ENCODE assay signal across 9 mouse cellular contexts in genomic region chr10:112272171-112272570, GRCm38 (mm10). TPM values are rescaled to one million over a fixed set of nuclear protein-coding genes. Genes with fewer than 3 reads are reported as not detected.
DNase-seq lines count a peak whose midpoint lies in the region; ATAC-seq lines count a peak whose summit lies in the region.
"Had no signal": no experiment of that assay in that cellular context is flagged by ENCODE, and none has a peak within 500 bp of the region (broad histone marks: within the 10 kb centered on the region; RNA-seq: fewer than 3 reads in every experiment).

No protein-coding gene starts in this region.

- H3K4me2 ChIP-seq in liver, embryonic 11.5 days: peak overlapping the region; percentile 57
- H3K4me2 ChIP-seq in forebrain, embryonic 11.5 days (ENCODE audit: low read depth, low read length, severe bottlenecking): peak overlapping the region; percentile 95
- peak overlapping the region; percentile 94 for H3K4me2 ChIP-seq in intestine, embryonic 15.5 days (replicated peaks)
- H3K4me2 ChIP-seq in neural tube, embryonic 12.5 days (replicated peaks): peak overlapping the region; percentile 87

- H3K36me3 ChIP-seq in liver, embryonic 11.5 days (ENCODE audit: control insufficient read depth, insufficient read depth, low read length): no peaks in the 10 kb centered on the region
- no peaks in the 10 kb centered on the region for H3K36me3 ChIP-seq in forebrain, embryonic 11.5 days (ENCODE audit: control insufficient read depth, insufficient read depth, low read length)
- no peaks in the 10 kb centered on the region for H3K36me3 ChIP-seq in intestine, embryonic 15.5 days
- H3K36me3 ChIP-seq in neural tube, embryonic 12.5 days: no peaks in the 10 kb centered on the region

- no peak for ATAC-seq in liver, embryonic 11.5 days (replicated peaks; ENCODE audit: low FRiP score)
- ATAC-seq in forebrain, embryonic 11.5 days (replicated peaks; ENCODE audit: low FRiP score): no peak
- ATAC-seq in intestine, embryonic 15.5 days: no peak
- ATAC-seq in neural tube, embryonic 12.5 days (ENCODE audit: low FRiP score, low read depth): no peak

- peak; percentile 35 for DNase-seq in liver, embryonic 11.5 days (ENCODE audit: low spot score)
- no peak for DNase-seq in liver
- DNase-seq in forebrain, embryonic 11.5 days (ENCODE audit: low spot score): no peak
- no peak for DNase-seq in right cerebral cortex, postnatal 25 days
- DNase-seq in layer of hippocampus, postnatal 14 days (ENCODE audit: low spot score in 2 of 2): no peak
- no peak for DNase-seq in frontal cortex, postnatal 14 days (ENCODE audit: low spot score in 2 of 2)

- WGBS in liver, embryonic 11.5 days: 8% methylated on average over 14 of the region's 14 CpGs
- 13% methylated on average over 14 of the region's 14 CpGs for WGBS in forebrain, embryonic 11.5 days
- WGBS in intestine, embryonic 15.5 days: 14% methylated on average over 14 of the region's 14 CpGs
- WGBS in neural tube, embryonic 12.5 days: 10% methylated on average over 14 of the region's 14 CpGs

- no peaks in the 10 kb centered on the region for H3K9me3 ChIP-seq in liver, embryonic 11.5 days (ENCODE audit: control insufficient read depth, low read length)
- no peaks in the 10 kb centered on the region for H3K9me3 ChIP-seq in forebrain, embryonic 11.5 days (ENCODE audit: control insufficient read depth, low read length)
- H3K9me3 ChIP-seq in intestine, embryonic 15.5 days: no peaks in the 10 kb centered on the region
- no peaks in the 10 kb centered on the region for H3K9me3 ChIP-seq in neural tube, embryonic 12.5 days

- H3K9ac ChIP-seq in liver, embryonic 11.5 days (ENCODE audit: low read depth, low read length): no peak overlapping the region
- peak overlapping the region; percentile 50 for H3K9ac ChIP-seq in forebrain, embryonic 11.5 days (ENCODE audit: low read length)
- no peak overlapping the region for H3K9ac ChIP-seq in intestine, embryonic 15.5 days
- H3K9ac ChIP-seq in neural tube, embryonic 12.5 days: 0 out of 2 replicates have a peak overlapping the region, but pooled peaks have one; percentile 42

- no peak overlapping the region for H3K27ac ChIP-seq in liver, embryonic 11.5 days (ENCODE audit: low read depth, low read length)
- no peak overlapping the region for H3K27ac ChIP-seq in forebrain, embryonic 11.5 days (ENCODE audit: low read depth, low read length)
- H3K27ac ChIP-seq in intestine, embryonic 15.5 days: no peak overlapping the region
- H3K27ac ChIP-seq in neural tube, embryonic 12.5 days: no peak overlapping the region

- peak overlapping the region; percentile 36 for H3K4me3 ChIP-seq in liver, embryonic 11.5 days (ENCODE audit: low read depth, low read length)
- peak overlapping the region; percentile 48 for H3K4me3 ChIP-seq in forebrain, embryonic 11.5 days (ENCODE audit: low read depth, low read length)
- H3K4me3 ChIP-seq in intestine, embryonic 15.5 days (replicated peaks): peak overlapping the region; percentile 33
- H3K4me3 ChIP-seq in neural tube, embryonic 12.5 days: peak overlapping the region; percentile 49
- H3K4me3 ChIP-seq: erythroblast, embryonic 14.5 days had no signal

- H3K4me1 ChIP-seq in liver, embryonic 11.5 days (replicated peaks; ENCODE audit: control insufficient read depth, insufficient read depth, low read length): 0 out of 2 replicates have a peak, but pooled peaks cover 2% of the 10 kb centered on the region
- H3K4me1 ChIP-seq in forebrain, embryonic 11.5 days (replicated peaks; ENCODE audit: control insufficient read depth, insufficient read depth, low read length): peaks cover 8% of the 10 kb centered on the region; the same call in 1 of the 2 replicates
- peaks cover 13% of the 10 kb centered on the region for H3K4me1 ChIP-seq in intestine, embryonic 15.5 days (replicated peaks)
- peaks cover 18% of the 10 kb centered on the region for H3K4me1 ChIP-seq in neural tube, embryonic 12.5 days

- peaks cover 43% of the 10 kb centered on the region for H3K27me3 ChIP-seq in liver, embryonic 11.5 days (replicated peaks; ENCODE audit: control insufficient read depth, insufficient read depth, low read length)
- peaks cover 29% of the 10 kb centered on the region for H3K27me3 ChIP-seq in forebrain, embryonic 11.5 days (ENCODE audit: control insufficient read depth, insufficient read depth, low read length)
- peaks cover 33% of the 10 kb centered on the region for H3K27me3 ChIP-seq in intestine, embryonic 15.5 days (replicated peaks)
- peaks cover 36% of the 10 kb centered on the region for H3K27me3 ChIP-seq in neural tube, embryonic 12.5 days (replicated peaks)

RNA-seq across cellular contexts. Expression of gene Kcnc2, which starts 1.2 kb away (rescaled TPM):
- 0.08 and 0.21 TPM in 2 replicates for polyA plus RNA-seq in liver, embryonic 11.5 days (2014; fragmentation: Nextera tagmentation; extraction: Ambion mirVana)
- 1.2 and 1.6 TPM in 2 replicates for polyA plus RNA-seq in forebrain, embryonic 11.5 days (2014; fragmentation: Nextera tagmentation; extraction: Ambion mirVana)
- polyA plus RNA-seq in intestine, embryonic 15.5 days (2015; fragmentation: Nextera tagmentation; extraction: Ambion mirVana): 0.48 and 0.85 TPM in 2 replicates
- 1.9 and 2.2 TPM in 2 replicates for polyA plus RNA-seq in neural tube, embryonic 12.5 days (2016; fragmentation: Nextera tagmentation; extraction: Ambion mirVana)
- 10 to 100 TPM; 65.5 to 72.4 TPM for total RNA-seq in layer of hippocampus, postnatal 14 days (2021)

Comparison
In these comparisons a context has a peak if more than half of its experiments do, and no peak if none do; other contexts are left out.
1. H3K9ac ChIP-seq: peak in forebrain, embryonic 11.5 days (single experiment) and neural tube, embryonic 12.5 days (single experiment); none in liver, embryonic 11.5 days (single experiment) and intestine, embryonic 15.5 days (single experiment).
2. Peak in every context shown above with its lines, with median percentiles within 50 percentile points of each other: H3K4me2 ChIP-seq and H3K4me3 ChIP-seq.